Mouse (Mus musculus) E14TG2a.4 (cell line): ENCODE data around the gene Gmds.

Experiments
- CTCF ChIP-seq: conservative IDR thresholded peaks from 2 replicates; pipeline ENCODE4 v1.5.1; 2014; ENCODE audit warnings: low read length
- NANOG ChIP-seq: IDR thresholded peaks from 2 replicates; pipeline ENCODE4 v1.6.1; 2014; ENCODE audit warnings: borderline replicate concordance, low read length, mixed read lengths
- POU5F1 ChIP-seq: IDR thresholded peaks from 2 replicates; pipeline ENCODE4 v1.6.1; 2014; ENCODE audit warnings: low read length, borderline replicate concordance

DNA sequence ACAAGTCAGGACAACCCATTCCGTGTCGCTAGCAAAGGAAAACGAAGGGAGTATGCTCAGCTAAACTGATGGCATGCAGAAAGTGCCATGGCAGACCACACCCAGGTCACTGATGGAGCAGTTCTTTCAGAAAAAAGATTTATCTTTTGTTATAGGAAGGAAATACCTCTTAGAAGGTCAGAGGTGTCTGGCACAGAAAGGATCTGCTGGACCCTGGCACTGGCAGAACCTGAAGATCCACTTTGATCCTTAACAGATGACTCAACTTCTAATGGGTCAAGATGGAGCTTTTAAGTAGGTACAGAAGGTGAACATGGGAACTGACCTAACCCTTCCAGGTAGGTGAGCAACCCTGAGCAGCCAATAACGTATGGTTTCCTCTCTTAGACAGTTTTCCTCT lies 502.7 kb downstream of the Gmds start:
- TF ChIP-seq CTCF = no peak
- no peak for TF ChIP-seq NANOG
- TF ChIP-seq POU5F1 = no peak
